Mouse (Mus musculus) gastrocnemius, postnatal 25 days (tissue): ENCODE data around the gene Psrc1. TPM values are rescaled to one million over a fixed set of nuclear protein-coding genes. Genes with fewer than 3 reads are reported as not detected.
A peak's percentile ranks its signal among the peaks of the same experiment; 100 is the strongest.

Experiments
- DNase-seq: peaks from one replicate; pipeline ENCODE4 v3.0.0; 2022
- long read RNA-seq, 2 experiments: library from polyadenylated mRNA; stranded (forward); transcript quantifications; one replicate each; pipeline ENCODE4 v2.0.0; 2021
- total RNA-seq, 2 experiments: library from RNA; stranded (reverse); gene quantifications; 1 replicate in 1 of 2; 2 replicates in 1 of 2; pipeline ENCODE4 v1.2.3; 2021

The Psrc1 gene
- under 1 TPM in 1 of 2 experiments, not detected in 1; 0.32 TPM for total RNA-seq
- long read RNA-seq, experiment 1: 0 reads
- long read RNA-seq, experiment 2: 0 reads

DNA sequence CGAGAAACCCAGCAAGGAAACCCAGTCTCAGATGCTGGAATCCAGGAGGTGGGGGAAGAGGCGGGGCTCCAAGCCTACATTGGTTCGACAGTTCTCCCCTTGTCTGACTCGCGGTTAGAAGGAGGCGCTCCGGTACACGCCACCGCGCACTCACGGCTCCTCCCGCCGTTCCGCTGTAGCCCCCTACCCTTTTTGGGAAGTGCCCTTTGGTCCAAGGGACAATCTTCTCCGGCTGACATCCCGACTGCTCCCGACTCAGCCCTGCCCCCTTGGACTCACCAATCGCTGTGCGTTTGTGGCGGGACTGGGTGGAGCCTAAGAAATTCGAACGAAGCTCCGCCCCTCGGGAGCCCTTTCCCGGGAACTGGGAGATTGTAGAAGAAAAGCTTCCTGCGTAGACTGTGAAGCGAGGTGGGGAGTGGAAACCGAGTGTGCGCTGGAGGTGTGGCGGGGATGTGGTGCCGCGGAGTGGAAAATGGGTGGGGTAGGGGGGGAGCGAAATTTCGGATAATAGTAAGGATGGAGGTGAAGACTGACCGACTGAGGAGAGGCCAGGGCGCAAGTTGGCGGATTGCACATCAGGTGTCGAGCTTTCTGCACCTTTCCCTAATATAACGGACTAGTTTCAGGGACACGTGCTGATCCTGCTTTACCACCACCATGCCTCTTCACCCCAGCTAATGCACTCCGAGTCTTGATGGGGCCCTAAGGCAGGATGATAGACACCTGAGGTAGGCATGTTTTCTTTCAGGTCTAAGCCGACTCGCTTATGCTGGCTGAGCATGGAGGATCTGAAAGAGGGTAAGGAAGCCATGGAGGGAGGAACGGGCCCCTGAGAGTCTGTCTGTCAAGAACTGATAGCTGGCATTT, at the start of gene Psrc1:
Psrc1 (plus strand) TSS at position 355 of the 870 bp plus-strand sequence.
- peak; percentile 87 for DNase-seq

DNA sequence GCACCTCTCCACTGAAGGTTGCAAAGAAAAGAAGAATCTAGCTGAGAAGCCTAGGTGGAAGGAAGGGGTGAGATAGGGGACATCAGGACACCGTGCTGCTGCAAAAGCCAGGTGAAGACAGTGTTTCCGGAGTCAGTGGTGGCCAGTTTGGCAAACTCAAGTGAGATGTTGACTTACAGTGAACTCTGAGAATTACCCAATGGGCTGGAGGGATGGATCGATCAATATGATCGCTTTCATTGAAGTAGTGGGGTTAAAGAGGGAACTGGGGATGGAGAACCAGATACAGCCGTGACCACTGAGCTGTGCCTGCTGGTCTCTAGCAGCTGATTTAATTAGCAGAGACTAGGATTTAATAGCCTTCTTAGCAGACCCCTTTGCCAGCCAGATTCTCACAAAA, 46.8 kb upstream of the Psrc1 start:
- DNase-seq: no peak

DNA sequence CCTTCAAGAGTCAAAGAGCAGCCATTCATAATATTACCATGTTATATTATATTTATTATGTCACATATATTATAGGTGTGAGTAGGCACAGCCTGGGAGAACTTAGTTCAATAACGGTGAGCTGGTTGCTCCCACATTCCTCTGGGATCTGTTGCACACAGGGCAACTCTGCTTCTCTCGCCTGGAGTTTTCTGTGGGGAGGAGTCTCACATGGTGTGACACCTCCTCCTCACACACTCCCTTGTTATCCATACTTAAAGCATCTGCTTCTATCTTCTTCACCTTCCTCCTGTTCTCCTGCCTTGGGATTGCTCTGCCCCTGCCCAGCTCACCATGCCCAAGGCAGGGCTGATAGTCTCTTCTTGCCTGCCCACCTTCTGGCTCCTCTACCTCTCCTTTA, 42.6 kb upstream of the Psrc1 start:
- DNase-seq: no peak

- DNase-seq: no peak
Observed at GRCm38 (mm10) chr3:108342185-108342584, 41.5 kb upstream of the Psrc1 start.

DNA sequence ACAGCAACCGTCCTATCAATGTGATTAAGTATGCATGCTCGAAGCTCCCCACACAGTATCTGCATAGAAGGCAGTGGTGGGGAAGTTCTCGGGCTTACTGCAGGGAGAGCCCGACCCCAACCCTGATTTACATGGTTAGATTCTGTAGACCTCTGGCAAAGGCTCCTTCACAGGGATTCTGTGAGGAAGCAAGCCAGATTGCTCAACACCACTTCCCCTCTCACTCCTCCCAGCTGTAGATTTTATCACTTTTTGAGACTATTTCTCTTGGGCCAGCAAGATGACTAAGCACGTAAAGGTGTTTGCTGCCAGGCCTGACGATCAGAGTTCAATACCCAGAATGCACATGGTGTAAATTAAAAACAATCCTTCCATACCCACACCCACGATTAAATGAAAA, 37.8 kb upstream of the Psrc1 start:
- no peak for DNase-seq

- DNase-seq: no peak
Observed at GRCm38 (mm10) chr3:108348376-108348775, 35.3 kb upstream of the Psrc1 start.

DNA sequence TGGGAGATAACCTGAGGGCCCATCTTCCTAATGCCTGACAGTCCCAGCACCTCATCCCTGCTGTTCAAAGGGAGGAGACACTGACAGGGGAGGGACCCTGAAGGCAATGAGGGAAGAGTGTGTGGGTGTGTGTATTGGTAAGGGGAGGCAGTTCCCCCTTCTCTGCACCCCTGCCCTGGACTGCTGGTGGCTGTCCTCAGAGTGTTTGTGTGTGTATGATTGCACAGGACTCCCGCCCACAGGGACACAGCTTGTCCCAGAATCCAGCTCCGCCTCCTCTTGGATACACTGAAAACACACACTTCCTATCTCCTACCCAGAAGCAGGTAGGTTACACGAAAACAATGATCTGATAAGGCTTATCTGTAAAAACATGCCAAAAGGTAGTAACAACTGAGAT, 28.4 kb upstream of the Psrc1 start:
- DNase-seq: no peak

GRCm38 (mm10) chr3:108357051-108357450, 26.6 kb upstream of the Psrc1 start:
- no peak for DNase-seq

DNA sequence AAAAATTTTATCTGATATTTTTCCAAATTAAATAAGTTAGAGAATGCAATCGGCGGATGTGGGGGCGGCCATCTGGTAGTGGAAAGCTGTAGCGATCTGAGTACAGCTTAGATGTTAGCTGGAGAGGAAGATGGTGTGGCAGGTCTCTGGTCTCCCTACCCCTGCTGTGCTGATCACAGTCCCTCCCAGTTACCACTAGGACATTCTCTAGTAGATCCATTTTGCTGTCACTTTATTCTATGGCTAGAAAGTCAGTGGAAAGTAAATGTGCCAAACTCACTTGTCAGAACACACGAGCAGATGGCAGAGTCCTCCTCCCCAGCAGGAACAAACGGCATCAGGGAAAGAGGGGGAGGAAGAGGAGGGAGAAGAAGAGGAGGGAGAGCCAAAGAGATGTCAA, 25.2 kb upstream of the Psrc1 start:
- no peak for DNase-seq

GRCm38 (mm10) chr3:108360894-108361293, 22.7 kb upstream of the Psrc1 start:
- no peak for DNase-seq

DNA sequence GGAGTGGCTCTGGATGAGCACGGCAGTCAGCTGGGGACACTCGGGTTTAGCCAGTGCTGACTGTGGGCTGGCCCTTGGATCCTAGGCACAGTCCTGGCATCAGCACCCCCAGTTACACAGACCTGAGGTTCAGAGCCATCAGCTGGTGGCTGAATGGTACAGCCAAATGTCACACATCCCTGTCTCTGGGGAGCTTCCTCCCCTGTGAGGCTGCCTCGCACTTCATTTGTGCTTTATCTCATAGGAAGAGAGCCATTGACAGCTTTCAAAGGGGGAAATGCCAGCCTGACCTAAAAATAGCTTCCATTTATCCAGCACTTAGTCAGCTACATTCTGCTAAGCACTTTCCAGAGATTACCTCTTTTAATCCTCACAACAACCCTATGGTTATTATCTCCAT, 20.0 kb upstream of the Psrc1 start:
- peak; percentile 43 for DNase-seq

GRCm38 (mm10) chr3:108364270-108364995, 19.2 kb upstream of the Psrc1 start, which contains the start of gene Mybphl:
TSS of gene Mybphl (plus strand) at chr3:108364911.
- no peak for DNase-seq

DNA sequence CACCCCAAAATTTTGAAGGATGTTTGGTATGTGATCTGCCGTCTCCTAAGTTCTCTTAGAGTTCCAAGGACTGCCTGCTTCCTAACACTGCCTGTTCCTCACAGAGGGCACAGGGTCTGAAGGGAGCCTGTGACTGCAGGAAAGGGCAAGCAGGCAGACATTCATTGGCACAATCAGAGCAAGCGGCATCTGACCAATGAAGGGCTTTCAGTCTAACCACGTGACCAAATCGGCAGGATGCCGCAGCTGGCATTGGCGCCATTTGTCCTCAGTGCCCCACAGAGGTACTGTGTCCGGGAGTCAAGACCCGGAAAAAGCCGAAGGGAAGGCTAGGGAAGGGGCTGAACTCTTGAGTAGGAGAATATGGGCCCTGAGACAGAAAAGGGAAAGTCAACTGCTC, 16.5 kb upstream of the Psrc1 start:
- no peak for DNase-seq

DNA sequence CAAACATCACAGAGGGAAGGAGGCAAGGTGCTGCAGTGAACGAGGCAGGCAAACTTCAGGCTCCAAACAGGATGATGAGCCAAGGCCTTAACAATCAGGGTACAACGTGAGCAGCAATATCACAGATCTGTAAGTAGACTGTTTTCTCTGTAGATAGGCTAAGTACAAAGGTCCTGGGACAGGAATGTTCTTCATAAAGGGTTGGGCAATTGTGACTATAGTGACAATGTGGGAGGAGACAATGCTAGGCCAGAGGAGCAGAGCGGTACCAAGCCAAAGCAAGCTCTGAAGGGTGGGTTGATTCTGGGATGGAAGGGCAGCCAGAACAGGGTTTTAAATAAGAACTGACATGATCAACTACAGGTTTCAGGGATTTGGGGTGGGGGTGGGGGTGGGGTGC, 15.8 kb upstream of the Psrc1 start:
- no peak for DNase-seq

GRCm38 (mm10) chr3:108368721-108369120, 14.9 kb upstream of the Psrc1 start:
- no peak for DNase-seq

- no peak for DNase-seq
Observed at GRCm38 (mm10) chr3:108372274-108372673, 11.4 kb upstream of the Psrc1 start.

DNA sequence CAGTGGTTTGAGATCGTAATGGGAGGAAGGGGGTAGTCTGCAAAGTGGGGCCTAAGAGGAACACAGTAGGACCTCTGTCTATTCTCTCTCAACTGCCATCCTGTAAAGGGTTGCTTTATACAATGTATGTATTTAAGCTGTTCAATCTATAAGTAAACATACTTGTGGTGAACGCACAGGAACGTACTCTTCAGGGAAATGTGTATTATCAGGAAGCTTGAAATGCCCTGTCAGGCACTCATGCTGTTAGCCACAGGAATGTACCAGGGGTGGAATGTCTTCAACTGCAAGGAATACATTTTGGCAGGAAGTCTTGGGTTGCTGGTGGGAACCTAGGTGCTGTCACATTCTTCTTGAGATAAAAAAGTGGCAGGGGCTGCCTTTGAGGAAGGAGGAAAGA, 10.9 kb upstream of the Psrc1 start:
- no peak for DNase-seq

DNA sequence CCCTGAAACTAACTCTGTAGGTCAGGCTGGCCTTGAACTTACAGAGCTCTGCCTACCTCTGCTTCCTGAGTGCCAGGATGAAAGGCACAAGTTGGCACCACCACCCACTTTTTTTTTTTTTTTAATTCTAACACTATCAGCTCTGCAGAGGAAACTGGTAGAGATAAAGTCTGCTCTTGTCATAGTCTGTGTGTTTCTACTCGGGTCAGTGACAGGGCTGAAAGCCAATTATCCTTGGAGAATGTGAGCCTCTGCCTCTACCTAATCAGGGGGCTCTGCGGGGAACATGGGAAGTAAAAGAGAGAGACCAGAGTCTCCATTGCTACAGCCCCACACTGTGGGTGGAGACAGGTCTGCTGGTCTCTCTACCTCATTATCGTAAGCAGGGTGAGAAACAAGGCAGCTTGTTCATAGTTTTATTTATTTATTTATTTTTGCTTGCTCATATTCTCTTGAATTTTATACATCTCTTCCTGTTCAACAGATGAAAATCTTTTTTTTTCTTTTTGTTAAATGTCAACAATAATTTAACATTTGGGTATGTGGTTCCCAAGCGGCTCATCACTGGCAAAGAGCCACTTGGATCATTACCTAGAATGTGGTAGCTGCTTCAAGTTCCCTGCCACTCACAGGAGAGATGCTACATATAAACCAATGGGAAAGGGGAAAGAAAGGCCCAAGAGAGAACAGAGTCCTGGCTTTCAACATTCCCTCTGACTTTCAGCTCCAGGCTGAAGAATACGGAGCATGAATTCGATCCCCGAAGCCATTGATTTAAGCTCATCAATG, 4.6 kb upstream of the Psrc1 start:
- no peak for DNase-seq

- DNase-seq: no peak
Observed at GRCm38 (mm10) chr3:108380695-108381094, 2.9 kb upstream of the Psrc1 start.

DNA sequence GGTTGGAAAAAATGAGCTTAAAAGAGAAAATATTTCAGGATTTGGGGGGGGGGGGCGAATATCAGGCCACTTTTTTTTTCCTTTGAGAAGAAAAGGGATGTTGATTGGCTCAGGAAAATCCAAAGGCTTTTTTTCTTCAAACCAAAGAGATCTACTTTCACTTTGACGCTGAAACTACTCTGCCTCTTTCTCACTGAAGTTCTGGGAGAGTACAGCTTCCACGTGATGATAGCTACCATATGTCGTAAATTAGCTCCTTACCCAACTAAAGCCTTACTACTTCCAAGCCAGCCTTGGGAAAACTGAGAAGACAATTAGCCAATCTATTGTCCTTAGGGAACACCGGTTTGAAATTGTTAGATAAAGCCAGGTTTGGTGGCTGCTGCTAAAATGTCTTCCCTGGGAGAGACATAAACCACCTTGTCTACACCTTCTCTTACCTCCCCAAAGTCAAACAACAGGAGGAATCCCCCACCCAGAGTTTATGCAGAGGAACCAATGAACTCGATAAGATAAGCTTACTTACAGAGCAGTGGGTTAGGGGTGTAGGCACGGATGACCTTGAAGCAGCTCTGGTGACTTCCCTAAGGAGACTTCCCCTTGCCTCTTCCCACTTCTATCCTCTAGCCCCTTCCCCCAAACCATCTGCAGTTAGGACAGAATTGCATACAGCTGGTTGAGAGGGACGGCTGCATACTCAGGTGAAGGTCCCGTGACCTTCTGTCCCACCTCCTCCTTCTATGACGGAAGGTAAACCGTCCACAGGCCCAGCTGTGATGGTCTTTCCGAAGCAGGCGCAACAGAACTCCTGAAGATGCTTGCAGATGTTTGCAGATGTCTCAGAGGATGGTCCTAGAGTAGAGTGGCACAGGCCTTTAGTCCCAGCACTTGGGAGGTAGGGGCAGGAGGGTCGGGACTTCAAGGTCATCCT, 1.4 kb upstream of the Psrc1 start:
- no peak for DNase-seq

DNA sequence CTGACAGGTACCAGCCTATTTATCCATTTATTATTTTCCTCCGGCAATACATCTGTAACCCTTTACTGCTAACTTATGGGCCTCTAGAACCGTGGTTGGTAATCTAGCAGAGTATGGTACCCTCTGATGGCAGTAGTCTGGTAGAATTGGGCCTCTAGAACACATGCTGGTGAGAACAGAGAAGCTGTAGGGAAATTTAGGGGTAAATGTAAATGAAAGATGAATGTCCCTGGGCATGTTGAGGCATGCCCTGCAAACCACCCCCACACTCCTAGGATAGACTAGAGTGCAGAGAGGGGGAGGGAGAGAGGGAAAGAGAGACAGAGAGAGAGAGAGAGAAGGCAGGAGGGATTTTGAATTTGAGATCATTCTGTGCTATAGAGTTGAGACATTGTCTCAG, 786 bp downstream of the Psrc1 start:
- no peak for DNase-seq
